Mouse (Mus musculus) brown adipose tissue, adult 24 weeks (tissue): ENCODE measurements at regions not wholly inside any gene's neighbourhood (a gene's known extent, or its start where the extent isn't known, plus 50 kb on each side); places are given as distances from the start of the nearest gene placed in this dataset.

ENCODE experiments used
- H3K27ac ChIP-seq: fragments of 200-500 bp; replicated peaks from 2 replicates; pipeline ENCODE4 v1.5.1; 2012; ENCODE audit warnings: low read depth, mild to moderate bottlenecking, low read length
- H3K4me1 ChIP-seq: fragments of 200-500 bp; 2 replicates; pipeline ENCODE4 v1.6.1; 2012; ENCODE audit warnings: low read length, mixed read lengths; ENCODE audit not compliant: control insufficient read depth, insufficient read depth, insufficient read length
- H3K4me3 ChIP-seq: fragments of 200-500 bp; 2 replicates; pipeline ENCODE4 v1.5.1; 2012; ENCODE audit warnings: low read depth, mild to moderate bottlenecking, low read length, moderate library complexity; ENCODE audit not compliant: insufficient read depth

DNA sequence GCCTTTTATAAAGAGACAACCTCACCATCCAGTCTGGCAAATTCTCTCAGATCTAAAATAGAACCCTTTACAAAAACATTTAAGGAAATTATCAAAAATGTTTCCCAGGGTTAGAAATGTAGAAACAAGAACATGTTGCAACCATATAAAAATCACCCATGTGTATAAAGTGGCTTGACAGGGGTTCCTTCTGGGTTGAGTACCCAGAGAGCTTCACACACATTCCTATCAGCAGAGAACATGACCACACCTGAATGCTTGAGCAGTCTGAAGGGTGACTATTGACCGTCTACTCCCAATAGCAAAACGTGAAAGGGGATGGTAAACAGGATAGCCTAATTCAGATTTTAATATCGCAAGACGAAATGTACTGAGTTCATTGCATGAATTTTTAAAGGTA lies 57.8 kb upstream of the Zfand5 start:
- Histone ChIP-seq H3K4me1 (no peaks in the 10 kb centered on the region), H3K27ac (no peak overlapping the region), H3K4me3 (no peak overlapping the region)

DNA sequence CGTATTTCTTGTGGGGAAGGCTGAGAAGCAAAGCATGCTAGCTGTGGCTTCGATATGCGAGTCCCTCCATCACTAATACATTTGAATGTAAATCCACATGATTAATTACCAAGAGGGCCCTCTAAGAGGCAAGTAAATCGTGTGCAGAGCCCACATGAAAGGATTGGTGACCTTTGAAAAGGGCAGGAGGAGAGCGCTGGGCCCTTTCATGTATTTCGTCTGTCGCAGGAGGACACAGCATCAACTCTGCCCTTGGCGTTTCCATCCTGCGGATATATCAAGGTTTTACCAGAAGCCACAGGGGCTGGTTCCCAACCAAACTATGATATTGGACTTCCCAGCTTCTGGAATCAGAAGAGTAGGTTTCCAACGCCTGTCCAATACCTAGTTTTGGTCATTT lies 78.6 kb upstream of the Zfand5 start:
- no peaks in the 10 kb centered on the region for H3K4me1 ChIP-seq
- no peak overlapping the region for H3K27ac ChIP-seq

DNA sequence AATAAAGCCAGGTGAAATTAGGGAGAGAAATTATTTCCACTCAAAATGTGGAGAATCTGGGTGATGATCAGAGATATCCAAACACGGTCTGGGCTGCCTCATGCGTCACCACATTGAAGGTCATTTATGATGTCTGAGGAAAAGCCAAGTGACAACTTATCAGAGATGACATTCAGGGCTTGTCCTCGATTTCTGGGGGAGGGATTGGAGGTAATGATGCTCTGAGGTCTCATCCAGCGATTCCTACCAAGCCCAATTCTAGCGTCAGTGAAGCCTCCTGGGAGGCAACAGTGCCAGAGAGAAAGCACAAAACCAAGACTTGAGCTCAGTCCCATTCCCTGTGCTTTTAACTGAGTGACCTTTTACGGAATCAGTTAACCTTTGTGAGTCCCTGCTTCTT lies 79.5 kb upstream of the Zfand5 start:
- Histone ChIP-seq H3K27ac (no peak overlapping the region), H3K4me3 (no peak overlapping the region), H3K4me1 (no peaks in the 10 kb centered on the region)

More for the DNA sequence above, 78.6 kb upstream of the Zfand5 start:
- H3K4me3 ChIP-seq = no peak overlapping the region

DNA sequence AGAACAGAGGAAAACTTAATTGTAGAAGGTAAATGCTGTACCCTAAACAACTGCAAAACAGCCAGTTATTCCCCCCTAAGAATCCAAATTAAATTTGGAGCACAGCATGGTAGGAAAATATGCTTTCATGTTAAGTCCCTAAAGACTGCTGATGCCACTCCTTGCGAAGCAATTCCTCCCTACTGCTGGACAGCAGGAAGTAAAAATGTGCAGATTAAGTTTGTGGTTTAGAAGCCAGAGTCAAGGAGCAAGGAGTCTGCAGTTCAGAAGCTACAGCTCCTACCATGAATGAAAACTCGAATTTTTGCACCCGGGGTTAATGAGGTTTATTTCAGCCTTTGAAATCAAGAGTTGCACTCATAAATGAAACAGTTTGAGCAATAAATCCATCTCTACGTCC lies 82.9 kb upstream of the Zfand5 start:
- Histone ChIP-seq H3K4me1 (no peaks in the 10 kb centered on the region), H3K4me3 (no peak overlapping the region), H3K27ac (no peak overlapping the region)

DNA sequence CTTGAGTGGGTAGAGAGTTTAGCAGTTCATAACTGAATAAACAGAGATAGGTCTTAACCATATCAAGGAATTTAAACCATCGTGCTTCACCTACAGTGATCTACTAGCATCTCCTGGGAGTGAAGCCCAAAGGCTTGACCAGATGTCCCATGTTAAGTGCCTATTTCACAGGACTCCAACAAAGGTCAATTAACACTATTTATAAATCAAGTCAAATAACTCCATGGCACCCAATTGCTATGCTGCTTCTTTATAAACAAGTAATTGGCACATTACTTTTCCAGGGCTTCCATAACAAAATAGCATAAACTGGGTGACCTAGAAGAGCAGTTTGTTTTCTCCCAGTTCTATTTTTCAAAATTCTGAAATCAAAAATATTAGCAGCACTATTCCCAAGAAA lies 85.4 kb upstream of the Zfand5 start:
- H3K4me1 ChIP-seq = no peaks in the 10 kb centered on the region

DNA sequence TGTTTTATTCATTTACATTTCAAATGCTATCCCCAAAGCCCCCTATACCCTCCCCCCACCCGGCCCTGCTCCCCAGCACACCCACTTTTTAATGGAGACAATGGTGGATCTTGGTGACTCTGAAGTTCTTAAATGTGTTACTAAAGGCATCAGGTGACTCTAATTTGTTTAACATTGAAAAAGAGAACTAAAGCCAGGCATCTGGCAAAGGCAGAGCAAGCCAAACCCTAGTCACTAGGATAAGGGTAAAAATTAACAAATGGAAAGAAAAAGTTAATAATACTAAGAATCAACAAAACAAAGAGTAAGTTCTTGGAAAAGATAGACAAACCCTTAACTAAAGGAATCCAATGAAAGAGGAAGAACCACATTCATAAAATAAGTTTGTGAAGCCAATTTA lies 86.1 kb upstream of the Zfand5 start:
- no peak overlapping the region for H3K27ac ChIP-seq
- H3K4me3 ChIP-seq = no peak overlapping the region
- no peaks in the 10 kb centered on the region for H3K4me1 ChIP-seq

More for the DNA sequence above, 85.4 kb upstream of the Zfand5 start:
- Histone ChIP-seq H3K4me3 (no peak overlapping the region), H3K27ac (no peak overlapping the region)

DNA sequence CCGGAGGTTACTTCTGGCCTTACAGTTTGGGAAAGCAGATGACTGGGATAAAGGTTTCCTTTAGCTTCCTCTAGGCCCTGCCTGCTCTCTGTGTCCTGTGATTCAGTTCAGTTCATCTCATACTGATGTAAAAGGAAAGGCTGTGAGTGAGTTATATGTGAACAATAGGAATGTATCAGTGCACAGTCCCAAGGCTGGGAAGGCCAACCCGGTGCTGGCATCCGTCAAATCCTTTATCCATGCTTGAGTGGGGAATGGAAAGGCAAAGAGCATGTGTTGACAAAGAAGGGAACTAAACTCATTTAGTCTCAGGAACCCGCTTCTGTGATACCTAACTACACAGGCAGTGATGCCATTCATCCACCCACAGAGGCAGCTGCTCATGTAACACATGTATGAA lies 89.0 kb upstream of the Zfand5 start:
- Histone ChIP-seq H3K27ac (no peak overlapping the region), H3K4me3 (no peak overlapping the region), H3K4me1 (no peaks in the 10 kb centered on the region)

DNA sequence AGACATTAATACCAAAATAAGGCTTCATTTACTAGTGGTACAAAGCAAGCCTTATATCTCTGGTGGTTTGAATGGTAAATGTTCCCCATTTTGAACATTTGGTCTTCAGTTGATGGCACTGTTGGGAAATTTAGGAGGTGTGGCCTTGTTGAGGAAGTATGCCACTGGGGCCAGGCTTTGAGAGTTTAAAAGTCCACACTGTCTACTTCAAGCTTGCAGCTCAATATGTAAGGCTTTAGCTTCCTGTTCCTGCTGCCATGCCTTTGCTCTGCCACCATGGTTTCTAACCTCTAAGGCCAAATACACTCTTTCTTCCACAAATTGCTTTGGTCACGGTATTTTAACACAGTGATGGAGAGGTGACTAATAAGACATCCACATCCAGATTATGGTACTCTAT lies 92.2 kb upstream of the Zfand5 start:
- H3K4me3 ChIP-seq = no peak overlapping the region
- peaks cover 2% of the 10 kb centered on the region; the same call in 1 of the 2 replicates for H3K4me1 ChIP-seq

DNA sequence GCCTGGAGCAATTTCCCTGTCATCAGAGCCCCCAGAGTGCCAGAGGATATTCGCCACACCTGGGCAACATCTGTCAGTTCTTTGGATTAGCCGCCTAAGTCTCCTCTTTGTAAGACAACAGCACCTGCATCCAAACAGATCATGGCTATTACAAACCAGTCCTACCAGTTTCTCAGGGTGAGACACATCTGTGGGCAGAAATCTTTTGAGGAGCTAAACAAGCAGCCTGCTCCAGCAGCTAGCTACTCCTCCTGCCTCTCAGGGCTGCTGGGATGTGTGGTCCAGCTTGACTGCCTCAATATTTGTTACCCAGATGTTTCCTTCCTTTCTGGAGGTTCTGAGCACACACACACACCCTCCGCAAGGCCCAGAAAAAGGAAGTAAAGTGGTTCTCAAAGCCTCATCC lies 96.6 kb upstream of the Zfand5 start:
- H3K4me3 ChIP-seq = no peak overlapping the region
- H3K4me1 ChIP-seq = peaks cover 12% of the 10 kb centered on the region; the same call in 1 of the 2 replicates
- H3K27ac ChIP-seq = 0 out of 2 replicates have a peak overlapping the region, but pooled peaks have one; percentile 30

More for the DNA sequence above, 92.2 kb upstream of the Zfand5 start:
- H3K27ac ChIP-seq = no peak overlapping the region

DNA sequence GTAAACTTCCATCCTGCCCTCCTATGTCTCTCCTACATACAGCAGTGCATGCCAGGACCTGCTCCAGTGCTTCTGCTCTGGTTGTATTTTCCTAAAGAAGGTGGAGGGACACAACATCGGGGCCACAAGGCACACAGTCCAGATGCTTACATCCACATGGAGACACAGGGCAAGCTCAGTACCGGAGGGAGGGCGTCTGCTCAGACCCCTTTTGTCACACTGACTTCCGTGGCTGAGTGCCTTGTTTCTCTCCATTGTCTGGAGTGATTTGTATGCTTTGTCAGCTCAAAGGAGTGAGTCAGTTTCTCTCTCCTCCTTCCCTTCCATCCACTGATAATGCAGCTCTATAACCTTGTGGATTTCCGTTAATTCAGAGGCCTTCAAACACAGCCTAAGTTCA lies 97.4 kb upstream of the Zfand5 start:
- Histone ChIP-seq H3K27ac (no peak overlapping the region), H3K4me1 (peaks cover 12% of the 10 kb centered on the region; the same call in 1 of the 2 replicates), H3K4me3 (no peak overlapping the region)

DNA sequence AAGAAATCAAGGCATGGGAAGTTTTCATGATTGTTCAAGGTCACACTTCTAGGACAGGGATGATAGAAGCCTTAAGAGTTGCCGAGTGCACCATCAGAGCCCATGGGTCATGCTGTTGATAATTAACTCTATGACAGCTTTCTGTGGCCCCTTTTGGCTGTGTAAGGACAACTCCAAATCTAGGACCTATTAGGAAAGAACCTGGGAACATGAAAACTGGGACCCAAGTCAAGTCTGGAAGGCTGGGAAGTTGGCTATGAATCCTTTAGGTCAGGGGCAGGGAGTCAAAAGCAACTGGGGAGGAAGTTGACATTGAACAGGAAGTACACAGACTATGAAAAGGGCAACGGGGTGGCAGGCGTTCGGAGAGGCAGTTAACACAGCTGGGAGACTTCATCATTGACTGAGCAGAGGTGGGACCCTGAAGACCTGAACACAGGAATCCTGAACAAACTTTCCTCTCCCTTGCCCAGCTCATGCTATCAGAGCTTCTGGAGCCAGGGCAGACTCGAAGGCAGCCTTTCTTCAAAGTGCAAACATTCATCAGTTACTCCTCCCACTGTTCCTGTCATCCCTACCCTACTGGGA lies 98.1 kb upstream of the Zfand5 start:
- Histone ChIP-seq H3K27ac (0 out of 2 replicates have a peak overlapping the region, but pooled peaks have one; percentile 27), H3K4me1 (peaks cover 12% of the 10 kb centered on the region; the same call in 1 of the 2 replicates), H3K4me3 (no peak overlapping the region)

DNA sequence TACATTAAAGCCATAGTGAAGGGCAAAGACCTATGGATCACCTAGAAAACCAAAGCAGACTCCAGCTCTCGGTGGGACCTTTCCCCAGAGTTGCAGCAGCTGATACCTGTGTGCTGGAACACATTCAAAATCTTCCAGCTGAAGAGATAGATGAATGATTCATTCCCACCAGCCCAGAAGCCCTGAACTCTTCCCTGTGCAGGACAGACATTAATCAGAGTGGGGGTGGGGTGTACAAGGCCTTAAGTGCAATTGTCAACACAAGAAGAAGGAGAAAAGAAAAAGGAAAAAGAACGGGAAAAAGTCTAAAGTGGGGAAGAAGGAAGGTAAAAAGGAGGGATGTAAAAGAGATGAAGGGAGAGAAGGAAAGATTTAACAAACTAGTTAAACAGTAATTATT lies 100.9 kb upstream of the Zfand5 start:
- H3K27ac ChIP-seq = no peak overlapping the region
- no peak overlapping the region for H3K4me3 ChIP-seq
- H3K4me1 ChIP-seq = peaks cover 12% of the 10 kb centered on the region; the same call in 1 of the 2 replicates

DNA sequence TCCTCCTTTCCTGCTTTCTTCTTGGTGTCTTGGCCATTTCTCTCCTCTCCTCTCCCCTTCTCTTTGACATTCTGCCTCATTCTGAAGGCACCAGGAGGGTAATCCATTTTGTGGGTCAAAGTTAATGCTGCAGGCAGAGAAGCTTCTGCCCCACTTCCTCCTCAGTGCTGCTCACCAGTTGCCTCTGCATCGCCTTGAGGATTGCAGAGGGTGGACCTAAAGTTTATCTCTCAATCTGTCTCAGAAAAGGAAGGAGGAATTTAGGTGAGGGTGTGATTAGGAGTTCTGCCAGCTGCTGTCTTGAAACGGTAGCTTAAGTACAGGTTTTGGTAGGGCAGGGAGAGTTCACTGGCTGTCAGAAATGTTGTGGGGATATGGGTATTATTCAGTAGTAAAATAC lies 101.3 kb upstream of the Zfand5 start:
- no peak overlapping the region for H3K27ac ChIP-seq
- H3K4me3 ChIP-seq = no peak overlapping the region
- peaks cover 12% of the 10 kb centered on the region; the same call in 1 of the 2 replicates for H3K4me1 ChIP-seq

DNA sequence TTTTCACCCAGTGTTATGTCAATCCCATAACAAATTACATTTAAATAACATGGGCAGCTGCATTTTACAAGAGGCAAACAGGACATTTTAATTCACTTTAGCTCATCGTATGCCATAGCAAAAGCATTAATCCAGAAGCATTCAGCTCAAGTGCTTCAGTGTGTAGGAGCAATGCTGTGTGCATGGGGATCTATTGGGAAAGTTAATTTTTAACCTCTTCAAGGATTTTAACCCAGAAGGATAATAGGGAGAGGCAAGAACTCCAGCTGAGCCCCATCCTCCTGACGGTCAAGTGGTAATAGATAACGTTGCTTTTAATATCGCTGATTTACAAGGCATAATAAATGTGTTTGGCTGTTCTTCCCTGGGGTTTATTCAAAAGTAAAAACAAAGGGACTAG lies 105.1 kb upstream of the Zfand5 start:
- H3K4me3 ChIP-seq = no peak overlapping the region
- H3K4me1 ChIP-seq = peaks cover 4% of the 10 kb centered on the region; the same call in 1 of the 2 replicates
- H3K27ac ChIP-seq = no peak overlapping the region

DNA sequence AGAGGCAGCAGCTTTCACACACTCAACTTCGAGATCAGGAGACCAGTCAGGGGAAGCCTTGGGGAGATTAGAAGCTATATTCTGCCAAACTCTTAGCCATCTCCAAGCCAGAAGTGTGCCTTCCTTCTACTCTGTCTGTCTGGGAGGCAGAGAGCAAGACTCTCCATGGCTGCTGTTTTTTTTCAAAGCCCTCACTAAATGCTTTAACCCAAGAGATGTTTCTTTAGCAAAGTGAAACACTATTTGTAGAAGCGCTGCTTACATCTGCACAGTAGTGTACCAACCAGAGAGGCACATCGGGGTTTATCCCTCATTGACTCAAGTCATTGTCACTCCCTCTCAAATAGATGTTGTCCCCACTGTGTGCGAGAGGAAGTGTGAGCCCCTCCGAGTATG lies 105.6 kb upstream of the Zfand5 start:
- Histone ChIP-seq H3K27ac (no peak overlapping the region), H3K4me3 (no peak overlapping the region), H3K4me1 (peaks cover 4% of the 10 kb centered on the region; the same call in 1 of the 2 replicates)

DNA sequence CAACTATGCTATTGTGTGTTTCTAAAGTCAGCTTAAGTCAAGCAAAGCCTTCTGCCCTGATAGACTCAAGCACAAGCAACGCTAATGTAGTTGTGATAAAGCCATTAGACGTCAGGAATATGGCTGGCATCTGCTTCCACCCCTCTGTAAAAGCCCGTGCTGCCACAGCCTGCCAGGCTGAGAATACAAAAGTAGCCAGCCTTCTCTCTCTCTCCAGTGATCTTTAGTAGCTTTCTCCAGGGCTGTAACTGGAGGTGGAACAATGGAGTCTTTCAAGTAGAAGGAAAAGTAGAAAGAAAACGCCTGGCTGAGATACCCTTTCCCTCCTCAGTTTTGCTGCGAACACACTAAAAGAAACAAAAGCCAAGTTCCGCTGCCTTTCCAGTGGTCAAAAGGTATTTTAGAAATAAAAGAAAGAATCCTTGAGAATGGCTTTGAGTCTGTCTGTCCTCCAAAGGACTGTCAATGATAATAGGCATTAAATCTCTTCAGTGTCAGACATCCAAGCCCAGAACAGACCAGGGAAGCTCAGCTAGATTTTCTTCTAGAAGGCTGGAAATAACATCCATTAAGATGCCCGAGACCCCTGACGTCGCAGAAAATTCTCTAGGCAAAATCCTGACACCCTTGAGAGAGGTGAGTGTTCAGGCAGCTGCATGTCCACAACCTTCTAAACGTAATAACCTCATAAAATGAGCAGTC lies 106.2 kb upstream of the Zfand5 start:
- peaks cover 4% of the 10 kb centered on the region; the same call in 1 of the 2 replicates for H3K4me1 ChIP-seq
- H3K4me3 ChIP-seq = no peak overlapping the region

More for the DNA sequence above, 106.2 kb upstream of the Zfand5 start:
- no peak overlapping the region for H3K27ac ChIP-seq
